Mouse (Mus musculus) bone marrow, adult 2 months (tissue): ENCODE results near the gene AC134908.4.

Experiments
- CTCF ChIP-seq: fragments of 200-500 bp; IDR thresholded peaks from 2 replicates; pipeline ENCODE4 v1.5.1; 2011; ENCODE audit warnings: low read length, control low read depth; ENCODE audit not compliant: control insufficient read depth, insufficient read depth
- POLR2A ChIP-seq: fragments of 200-500 bp; IDR thresholded peaks from 2 replicates; pipeline ENCODE4 v1.6.1; 2011; ENCODE audit warnings: low read depth, mild to moderate bottlenecking, control low read depth, low read length, borderline replicate concordance; ENCODE audit not compliant: control insufficient read depth

DNA sequence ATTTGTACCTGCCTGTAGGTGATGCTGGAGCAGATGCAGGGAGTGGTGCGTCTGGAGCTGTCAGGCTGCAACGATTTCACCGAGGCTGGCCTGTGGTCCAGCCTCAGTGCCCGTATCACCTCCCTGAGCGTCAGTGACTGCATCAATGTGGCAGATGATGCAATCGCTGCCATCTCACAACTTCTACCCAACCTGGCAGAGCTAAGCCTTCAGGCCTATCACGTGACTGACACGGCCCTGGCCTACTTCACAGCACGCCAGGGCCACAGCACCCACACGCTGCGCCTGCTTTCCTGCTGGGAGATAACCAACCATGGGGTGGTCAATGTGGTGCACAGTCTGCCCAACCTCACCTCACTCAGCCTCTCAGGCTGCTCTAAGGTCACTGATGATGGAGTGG, 22.2 kb upstream of the AC134908.4 start:
- TF ChIP-seq POLR2A = no peak
- TF ChIP-seq CTCF = no peak
